Mouse (Mus musculus): ENCODE measurements around the gene Csrp1. TPM values are rescaled to one million over a fixed set of nuclear protein-coding genes. Genes with fewer than 3 reads are reported as not detected.

Csrp1 gene
- polyA plus RNA-seq, 1 experiment from 2014 or later: 229 TPM

DNA sequence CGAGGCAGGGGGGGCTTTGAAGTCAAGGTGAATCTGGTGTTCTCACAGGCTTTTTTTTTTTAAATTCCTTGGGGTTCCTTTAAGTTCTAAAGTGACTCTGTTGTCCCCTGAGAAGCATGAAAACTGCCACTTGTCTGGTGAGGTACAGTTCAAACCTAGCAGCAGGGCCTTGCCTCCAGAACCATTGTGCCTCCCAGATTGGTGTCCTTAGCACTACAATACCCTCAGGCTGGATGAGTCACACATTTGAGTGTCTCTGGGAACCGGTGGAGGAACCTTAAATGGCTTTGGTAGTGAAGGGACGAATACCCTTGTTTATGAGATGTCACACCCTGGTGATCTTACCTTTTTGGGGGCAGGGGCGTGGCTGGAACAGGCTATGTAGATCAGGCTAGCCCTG is 4.3 kb downstream of the Csrp1 start:
- Histone ChIP-seq H3K4me2 (ENCODE audit: low read depth, low read length) (no peak overlapping the region), H3K9me3 (replicated peaks; ENCODE audit: control insufficient read depth, low read length) (no peaks in the 10 kb centered on the region), H3K27ac (ENCODE audit: low read length) (no peak overlapping the region), H3K4me1 (ENCODE audit: control insufficient read depth, insufficient read depth, low read length) (no peaks in the 10 kb centered on the region), H3K36me3 (ENCODE audit: control insufficient read depth, insufficient read depth, low read length) (no peaks in the 10 kb centered on the region), H3K4me3 (replicated peaks; ENCODE audit: low read length) (no peak overlapping the region), H3K9ac (ENCODE audit: low read length) (no peak overlapping the region), H3K27me3 (ENCODE audit: control insufficient read depth, insufficient read depth, low read length) (no peaks in the 10 kb centered on the region)
- 64% methylated on average over 4 of the region's 4 CpGs for WGBS
- no peak for ATAC-seq (ENCODE audit: insufficient read depth, low FRiP score)

DNA sequence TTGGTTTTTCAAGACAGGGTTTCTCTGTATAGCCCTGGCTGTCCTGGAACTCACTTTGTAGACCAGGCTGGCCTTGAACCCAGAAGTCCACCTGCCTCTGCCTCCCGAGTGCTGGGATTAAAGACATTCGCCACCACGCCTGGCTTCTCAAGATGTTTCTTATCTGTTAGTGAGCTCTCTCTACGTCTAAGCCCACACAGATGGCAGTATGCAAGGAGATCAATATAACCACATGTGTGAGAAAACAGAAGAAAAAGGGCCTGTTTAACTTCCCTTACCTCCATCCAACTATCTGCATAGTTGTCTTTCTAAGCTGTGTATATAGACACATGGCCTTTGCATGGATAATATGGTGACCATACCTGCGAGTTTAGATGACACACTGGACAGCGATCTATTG is 5.5 kb downstream of the Csrp1 start:
- peaks cover 7% of the 10 kb centered on the region for H3K4me1 ChIP-seq (ENCODE audit: control insufficient read depth, insufficient read depth, low read length)
- no peaks in the 10 kb centered on the region for H3K27me3 ChIP-seq (ENCODE audit: control insufficient read depth, insufficient read depth, low read length)
- H3K27ac ChIP-seq (ENCODE audit: low read length): no peak overlapping the region
- H3K9me3 ChIP-seq (replicated peaks; ENCODE audit: control insufficient read depth, low read length): no peaks in the 10 kb centered on the region
- H3K4me2 ChIP-seq (ENCODE audit: low read depth, low read length): no peak overlapping the region
- H3K4me3 ChIP-seq (replicated peaks; ENCODE audit: low read length): no peak overlapping the region
- no peaks in the 10 kb centered on the region for H3K36me3 ChIP-seq (ENCODE audit: control insufficient read depth, insufficient read depth, low read length)
- 90% methylated on average over 6 of the region's 6 CpGs for WGBS
- no peak overlapping the region for H3K9ac ChIP-seq (ENCODE audit: low read length)
- ATAC-seq (ENCODE audit: insufficient read depth, low FRiP score): no peak

DNA sequence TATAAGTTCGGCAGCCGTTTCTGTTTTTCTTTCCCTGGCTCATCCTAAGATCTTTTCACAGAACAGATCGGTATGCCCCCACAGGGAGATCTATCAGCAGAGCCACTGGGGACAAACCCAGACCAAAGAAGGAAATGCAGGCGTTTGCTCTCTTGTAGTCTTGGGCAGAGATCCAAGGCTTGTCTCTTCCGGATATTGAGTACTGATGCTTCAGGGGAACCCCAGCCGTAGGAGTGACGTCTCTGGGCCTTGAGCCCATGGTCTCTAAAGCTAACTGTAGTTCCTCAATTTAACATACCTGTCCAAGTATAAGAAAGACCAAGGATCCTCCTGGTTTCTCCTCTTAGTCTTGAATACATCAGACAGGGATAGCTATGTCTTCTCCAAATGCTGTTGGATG is 6.1 kb downstream of the Csrp1 start:
- Histone ChIP-seq H3K4me1 (ENCODE audit: control insufficient read depth, insufficient read depth, low read length) (peaks cover 13% of the 10 kb centered on the region), H3K4me2 (ENCODE audit: low read depth, low read length) (no peak overlapping the region), H3K4me3 (replicated peaks; ENCODE audit: low read length) (no peak overlapping the region), H3K36me3 (ENCODE audit: control insufficient read depth, insufficient read depth, low read length) (no peaks in the 10 kb centered on the region), H3K27me3 (ENCODE audit: control insufficient read depth, insufficient read depth, low read length) (no peaks in the 10 kb centered on the region), H3K27ac (ENCODE audit: low read length) (no peak overlapping the region), H3K9me3 (replicated peaks; ENCODE audit: control insufficient read depth, low read length) (no peaks in the 10 kb centered on the region), H3K9ac (ENCODE audit: low read length) (no peak overlapping the region)
- WGBS: 38% methylated on average over 7 of the region's 7 CpGs
- no peak for ATAC-seq (ENCODE audit: insufficient read depth, low FRiP score)

DNA sequence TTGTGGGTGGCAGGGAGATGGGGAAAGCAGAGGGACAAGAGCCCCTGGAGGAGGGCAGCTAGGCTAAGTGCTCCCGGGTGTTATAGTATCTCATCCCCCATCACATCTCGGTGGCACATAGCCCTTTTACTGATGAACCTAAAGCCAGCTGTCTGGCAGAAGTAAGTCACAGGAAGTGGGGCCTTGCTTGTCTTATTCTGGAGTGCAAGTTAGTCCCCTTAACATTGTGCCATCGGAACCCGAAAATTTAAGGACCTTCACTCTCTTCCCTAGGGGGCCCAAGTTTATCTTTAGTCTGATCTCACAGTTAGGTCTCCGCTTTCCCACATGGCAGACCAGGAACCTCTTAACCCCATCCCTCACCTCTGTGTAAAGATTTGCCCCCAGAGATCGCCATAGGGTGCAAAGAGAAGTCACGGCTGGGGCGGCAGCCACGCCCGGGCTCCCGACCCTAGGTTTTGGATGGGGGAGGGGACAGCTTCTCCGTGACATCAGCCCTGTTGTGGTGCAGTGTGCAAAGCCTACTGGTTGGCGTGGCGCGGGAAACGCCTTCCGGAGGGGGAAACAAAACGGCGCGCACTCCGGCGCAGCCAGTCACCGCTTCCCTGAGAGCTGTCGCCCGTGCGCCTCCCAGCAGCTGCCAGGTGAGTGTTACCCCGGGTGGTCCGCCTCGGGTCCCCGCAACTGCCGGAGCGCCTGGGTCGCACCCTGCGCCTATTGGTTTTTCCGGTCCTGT is 8.9 kb downstream of the Csrp1 start:
- Histone ChIP-seq H3K4me1 (ENCODE audit: control insufficient read depth, insufficient read depth, low read length) (peaks cover 37% of the 10 kb centered on the region), H3K4me3 (replicated peaks; ENCODE audit: low read length) (peak overlapping the region; percentile 75), H3K27ac (ENCODE audit: low read length) (peak overlapping the region; percentile 96), H3K9me3 (replicated peaks; ENCODE audit: control insufficient read depth, low read length) (no peaks in the 10 kb centered on the region), H3K36me3 (ENCODE audit: control insufficient read depth, insufficient read depth, low read length) (no peaks in the 10 kb centered on the region), H3K9ac (ENCODE audit: low read length) (peak overlapping the region; percentile 92), H3K27me3 (ENCODE audit: control insufficient read depth, insufficient read depth, low read length) (no peaks in the 10 kb centered on the region), H3K4me2 (ENCODE audit: low read depth, low read length) (peak overlapping the region; percentile 81)
- ATAC-seq (ENCODE audit: insufficient read depth, low FRiP score): peak; percentile 83
- WGBS: 2% methylated on average over 35 of the region's 35 CpGs

DNA sequence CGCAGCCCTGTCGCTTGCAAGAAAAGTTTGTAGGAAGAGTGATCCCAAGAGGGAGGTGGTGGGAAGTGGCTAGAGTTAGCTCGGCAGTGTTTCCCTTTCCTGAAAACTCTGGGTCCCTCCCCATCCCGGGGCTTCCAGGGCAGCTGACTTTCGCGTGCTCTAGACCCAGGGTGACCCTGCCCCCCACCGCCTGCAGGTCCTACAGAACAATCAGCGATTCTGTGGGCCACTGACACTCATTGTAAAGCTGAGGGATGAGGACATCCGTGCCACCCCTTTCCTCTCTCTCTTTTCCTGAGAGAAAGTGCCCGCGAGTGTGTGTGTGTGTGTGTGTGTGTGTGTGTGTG is 9.5 kb downstream of the Csrp1 start:
- Histone ChIP-seq H3K4me2 (ENCODE audit: low read depth, low read length) (peak overlapping the region; percentile 81), H3K4me1 (ENCODE audit: control insufficient read depth, insufficient read depth, low read length) (peaks cover 43% of the 10 kb centered on the region), H3K36me3 (ENCODE audit: control insufficient read depth, insufficient read depth, low read length) (no peaks in the 10 kb centered on the region), H3K9me3 (replicated peaks; ENCODE audit: control insufficient read depth, low read length) (no peaks in the 10 kb centered on the region), H3K4me3 (replicated peaks; ENCODE audit: low read length) (peak overlapping the region; percentile 75), H3K27me3 (ENCODE audit: control insufficient read depth, insufficient read depth, low read length) (no peaks in the 10 kb centered on the region), H3K9ac (ENCODE audit: low read length) (peak overlapping the region; percentile 92), H3K27ac (ENCODE audit: low read length) (peak overlapping the region; percentile 96)
- 2% methylated on average over 11 of the region's 11 CpGs for WGBS
- ATAC-seq (ENCODE audit: insufficient read depth, low FRiP score): peak; percentile 6

DNA sequence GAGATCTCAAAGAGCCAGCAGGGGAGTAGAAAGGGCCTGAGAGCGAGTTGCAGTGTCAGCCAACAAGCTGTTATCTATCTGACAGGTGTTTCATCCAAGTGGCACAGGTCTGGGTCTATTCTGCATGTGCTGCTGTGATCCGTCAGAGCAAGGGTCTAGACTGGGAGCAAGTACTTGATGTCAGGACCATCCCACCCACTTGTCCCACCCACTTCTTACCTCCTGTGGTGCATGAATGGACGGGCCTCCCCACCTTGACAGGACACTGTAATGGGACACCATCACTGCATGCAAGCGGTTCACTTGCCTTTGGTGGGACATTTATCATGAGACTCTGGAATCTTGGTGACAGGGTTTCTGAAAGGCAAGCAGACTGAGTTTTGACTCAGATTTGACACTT is 10.0 kb downstream of the Csrp1 start:
- 11% methylated on average over 4 of the region's 4 CpGs for WGBS
- peak overlapping the region; percentile 81 for H3K4me2 ChIP-seq (ENCODE audit: low read depth, low read length)
- peak overlapping the region; percentile 75 for H3K4me3 ChIP-seq (replicated peaks; ENCODE audit: low read length)
- H3K9ac ChIP-seq (ENCODE audit: low read length): peak overlapping the region; percentile 92
- no peaks in the 10 kb centered on the region for H3K36me3 ChIP-seq (ENCODE audit: control insufficient read depth, insufficient read depth, low read length)
- H3K4me1 ChIP-seq (ENCODE audit: control insufficient read depth, insufficient read depth, low read length): peaks cover 48% of the 10 kb centered on the region
- no peaks in the 10 kb centered on the region for H3K9me3 ChIP-seq (replicated peaks; ENCODE audit: control insufficient read depth, low read length)
- H3K27me3 ChIP-seq (ENCODE audit: control insufficient read depth, insufficient read depth, low read length): no peaks in the 10 kb centered on the region
- ATAC-seq (ENCODE audit: insufficient read depth, low FRiP score): no peak
- peak overlapping the region; percentile 96 for H3K27ac ChIP-seq (ENCODE audit: low read length)

DNA sequence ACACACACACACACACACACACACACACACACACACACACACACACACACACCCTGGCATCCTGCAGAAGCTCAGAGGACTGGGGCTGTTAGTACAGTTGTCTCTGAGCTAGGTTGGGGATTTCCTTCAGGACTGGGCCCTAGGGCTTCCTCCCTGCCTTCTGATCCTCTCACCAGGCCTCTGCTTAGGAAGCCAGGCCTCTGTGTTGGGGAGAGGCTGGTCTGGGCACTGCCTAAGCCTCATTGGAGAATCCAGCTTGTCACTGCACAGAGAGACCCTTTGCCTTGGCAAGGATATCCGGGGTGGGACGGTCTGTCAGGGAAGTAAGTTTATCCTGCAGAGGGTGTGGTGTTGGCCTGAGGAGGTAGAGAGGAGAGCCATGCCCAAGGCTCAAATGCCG is 10.4 kb downstream of the Csrp1 start:
- H3K4me1 ChIP-seq (ENCODE audit: control insufficient read depth, insufficient read depth, low read length): peaks cover 52% of the 10 kb centered on the region
- H3K4me3 ChIP-seq (replicated peaks; ENCODE audit: low read length): peak overlapping the region; percentile 75
- H3K4me2 ChIP-seq (ENCODE audit: low read depth, low read length): peak overlapping the region; percentile 81
- H3K27me3 ChIP-seq (ENCODE audit: control insufficient read depth, insufficient read depth, low read length): no peaks in the 10 kb centered on the region
- peak overlapping the region; percentile 96 for H3K27ac ChIP-seq (ENCODE audit: low read length)
- no peaks in the 10 kb centered on the region for H3K9me3 ChIP-seq (replicated peaks; ENCODE audit: control insufficient read depth, low read length)
- no peak for ATAC-seq (ENCODE audit: insufficient read depth, low FRiP score)
- WGBS: 22% methylated on average over 3 of the region's 3 CpGs
- no peaks in the 10 kb centered on the region for H3K36me3 ChIP-seq (ENCODE audit: control insufficient read depth, insufficient read depth, low read length)
- peak overlapping the region; percentile 92 for H3K9ac ChIP-seq (ENCODE audit: low read length)

DNA sequence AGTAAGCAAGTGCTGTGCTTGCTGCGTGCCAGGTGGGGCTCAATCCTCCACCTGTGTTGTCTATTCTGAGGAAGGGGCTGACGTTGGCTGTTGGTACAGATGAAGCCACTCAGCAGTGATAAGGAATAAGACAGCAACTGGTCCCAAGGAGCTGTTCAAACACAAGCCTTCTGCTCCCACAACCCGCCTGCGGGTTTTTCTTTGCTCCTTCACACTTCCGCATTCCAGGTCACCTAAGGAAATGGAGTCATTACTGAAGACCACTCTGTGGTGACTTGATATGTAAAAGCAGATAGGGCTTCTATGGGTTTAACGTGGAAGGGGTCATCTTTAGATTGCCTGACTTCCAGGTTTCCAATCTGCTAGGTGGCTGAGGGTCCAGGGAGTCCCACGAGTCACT is 11.5 kb downstream of the Csrp1 start:
- Histone ChIP-seq H3K4me2 (ENCODE audit: low read depth, low read length) (peak overlapping the region; percentile 81), H3K27me3 (ENCODE audit: control insufficient read depth, insufficient read depth, low read length) (no peaks in the 10 kb centered on the region), H3K4me1 (ENCODE audit: control insufficient read depth, insufficient read depth, low read length) (peaks cover 63% of the 10 kb centered on the region), H3K27ac (ENCODE audit: low read length) (peak overlapping the region; percentile 96), H3K36me3 (ENCODE audit: control insufficient read depth, insufficient read depth, low read length) (no peaks in the 10 kb centered on the region), H3K4me3 (replicated peaks; ENCODE audit: low read length) (peak overlapping the region; percentile 75), H3K9me3 (replicated peaks; ENCODE audit: control insufficient read depth, low read length) (no peaks in the 10 kb centered on the region), H3K9ac (ENCODE audit: low read length) (peak overlapping the region; percentile 92)
- 27% methylated on average over 7 of the region's 7 CpGs for WGBS
- no peak for ATAC-seq (ENCODE audit: insufficient read depth, low FRiP score)

DNA sequence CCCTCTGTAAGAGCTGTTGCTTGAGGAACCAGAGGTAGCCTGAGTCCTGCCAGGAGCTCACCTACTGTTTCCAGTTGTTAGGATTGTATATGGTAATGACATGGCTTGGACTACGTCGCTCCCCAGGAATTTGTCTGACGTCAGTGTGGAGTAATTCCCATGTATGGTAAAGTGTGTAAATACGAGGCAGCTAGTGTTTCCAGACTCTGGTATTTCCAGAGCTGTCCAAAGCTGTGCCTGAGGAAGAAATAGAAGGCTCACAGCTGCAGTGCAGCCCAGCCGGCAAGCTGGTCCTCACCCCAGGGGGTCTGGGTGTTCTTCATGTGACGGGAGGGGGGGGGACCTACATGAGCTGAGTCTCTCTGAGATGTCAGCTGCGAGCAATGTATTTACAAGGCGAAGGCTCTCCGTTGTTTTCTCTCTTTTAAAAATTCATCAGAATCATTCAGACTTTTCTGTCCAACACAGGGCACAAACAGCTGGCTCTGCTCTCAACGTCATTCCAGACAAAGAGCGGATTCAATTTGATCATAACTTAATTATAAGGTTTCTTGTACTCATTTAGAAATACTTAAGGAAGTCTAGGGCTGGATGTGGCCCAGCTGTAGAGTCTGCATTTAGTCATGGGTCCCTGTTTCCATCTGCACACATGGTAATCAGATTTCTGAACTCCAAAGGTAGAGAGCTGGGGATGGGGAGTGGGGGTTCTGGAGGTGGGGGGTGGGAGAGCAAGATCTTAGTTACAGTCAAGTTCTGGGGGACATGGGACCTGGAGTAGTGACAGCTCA is 12.2 kb downstream of the Csrp1 start:
- peak; percentile 79 for ATAC-seq (ENCODE audit: insufficient read depth, low FRiP score)
- Histone ChIP-seq H3K36me3 (ENCODE audit: control insufficient read depth, insufficient read depth, low read length) (no peaks in the 10 kb centered on the region), H3K9ac (ENCODE audit: low read length) (peak overlapping the region; percentile 92), H3K4me2 (ENCODE audit: low read depth, low read length) (peak overlapping the region; percentile 81), H3K27me3 (ENCODE audit: control insufficient read depth, insufficient read depth, low read length) (no peaks in the 10 kb centered on the region), H3K9me3 (replicated peaks; ENCODE audit: control insufficient read depth, low read length) (no peaks in the 10 kb centered on the region), H3K4me1 (ENCODE audit: control insufficient read depth, insufficient read depth, low read length) (peaks cover 63% of the 10 kb centered on the region), H3K4me3 (replicated peaks; ENCODE audit: low read length) (peak overlapping the region; percentile 75), H3K27ac (ENCODE audit: low read length) (peak overlapping the region; percentile 96)
- 14% methylated on average over 11 of the region's 11 CpGs for WGBS

All from stomach, embryonic 16.5 days (tissue).